Mouse (Mus musculus): ENCODE results near the gene Inhba. TPM values are rescaled to one million over a fixed set of nuclear protein-coding genes. Genes with fewer than 3 reads are reported as not detected.

The Inhba gene
- total RNA-seq, 4 experiments from 2014 or later, result 1.4 to 2.8 (median 2.3) TPM

DNA sequence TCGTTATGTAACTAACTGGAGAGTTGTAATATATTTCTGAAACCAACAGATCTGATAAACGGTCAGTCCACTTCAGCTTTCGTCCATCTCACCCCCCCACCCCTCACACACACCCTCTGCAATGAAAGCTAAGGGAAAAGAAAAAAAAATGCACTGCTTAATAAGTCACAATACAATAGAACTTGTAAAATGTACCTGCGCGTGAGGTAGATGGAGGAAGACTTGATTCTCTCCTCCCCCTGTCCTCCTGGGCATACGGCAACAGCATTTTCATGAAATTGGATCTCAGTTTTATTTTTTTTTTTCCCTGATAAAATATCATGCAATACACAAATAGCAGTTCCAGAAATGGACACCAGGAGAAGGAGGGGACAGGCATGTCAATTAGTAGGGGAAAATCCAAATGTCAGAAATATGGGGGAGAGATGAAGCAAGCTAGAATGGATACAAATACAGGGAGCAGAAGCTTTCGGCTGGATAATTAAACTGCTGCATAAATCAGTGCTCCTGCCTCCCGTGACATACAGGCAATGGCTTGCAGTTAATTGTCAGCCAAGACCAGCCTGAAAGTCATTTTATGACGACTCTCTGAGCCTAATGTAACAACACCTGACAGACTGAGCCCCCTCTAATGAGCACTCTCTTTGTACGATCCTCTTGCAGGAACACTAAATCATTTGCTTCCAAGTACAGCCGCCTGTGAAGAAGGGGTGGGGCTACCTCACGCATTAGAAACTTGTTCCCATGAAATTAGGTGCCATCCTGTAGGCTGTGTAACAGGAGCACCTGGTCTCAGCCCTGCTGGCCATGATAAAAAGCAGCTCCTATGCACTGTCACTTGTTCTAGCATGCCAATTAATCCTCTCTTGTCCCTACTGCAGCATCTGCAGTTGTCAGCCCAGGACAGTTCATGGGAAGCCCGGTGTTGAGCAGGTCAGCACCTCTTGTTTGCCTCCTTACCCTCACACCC lies 11.7 kb downstream of the Inhba start:
- no peak for DNase-seq (ENCODE audit: low spot score)

DNA sequence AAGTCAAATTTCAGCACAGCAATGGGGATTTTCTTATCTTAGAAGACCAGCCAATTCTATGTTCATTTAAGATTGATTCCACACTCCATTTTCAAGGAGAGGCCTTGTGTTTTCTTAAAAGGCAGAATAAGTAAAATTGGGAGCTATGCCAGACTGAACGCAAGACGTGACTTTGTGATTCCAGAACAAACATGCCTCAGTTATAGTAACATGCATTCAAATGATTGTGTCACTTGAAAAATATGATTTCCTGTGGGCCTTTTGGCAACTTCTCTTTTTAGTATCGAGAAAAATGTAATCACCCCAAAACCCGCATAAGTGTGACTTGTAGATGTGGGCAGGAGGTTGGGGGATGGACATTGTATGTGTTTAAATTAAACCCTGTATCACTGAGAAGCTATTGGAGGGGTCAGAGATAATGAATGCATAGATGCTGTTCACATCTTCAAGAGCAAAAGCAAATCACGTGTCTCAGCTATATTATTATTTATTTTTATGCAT lies 19.0 kb downstream of the Inhba start:
- no peak for DNase-seq (ENCODE audit: low spot score)

DNA sequence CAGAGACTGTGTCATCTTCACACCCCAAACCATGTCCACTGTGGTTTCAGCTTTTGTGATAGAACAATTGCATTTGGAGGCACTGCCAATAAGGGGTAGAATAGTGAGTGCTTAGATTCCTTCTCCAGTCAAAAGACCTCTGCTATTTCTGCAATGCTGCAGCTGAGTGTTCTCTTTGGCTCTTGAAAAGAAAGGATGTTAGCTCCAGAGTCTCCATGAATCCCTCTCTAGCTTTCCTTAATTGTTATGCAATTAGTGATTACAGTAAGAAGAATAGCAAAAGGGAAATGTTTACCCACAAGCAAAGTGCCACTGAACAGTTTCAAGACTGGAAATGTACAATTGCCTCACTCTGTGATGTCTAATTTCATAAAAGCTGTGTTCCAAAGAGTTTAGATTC lies 20.8 kb downstream of the Inhba start:
- no peak for DNase-seq (ENCODE audit: low spot score)

DNA sequence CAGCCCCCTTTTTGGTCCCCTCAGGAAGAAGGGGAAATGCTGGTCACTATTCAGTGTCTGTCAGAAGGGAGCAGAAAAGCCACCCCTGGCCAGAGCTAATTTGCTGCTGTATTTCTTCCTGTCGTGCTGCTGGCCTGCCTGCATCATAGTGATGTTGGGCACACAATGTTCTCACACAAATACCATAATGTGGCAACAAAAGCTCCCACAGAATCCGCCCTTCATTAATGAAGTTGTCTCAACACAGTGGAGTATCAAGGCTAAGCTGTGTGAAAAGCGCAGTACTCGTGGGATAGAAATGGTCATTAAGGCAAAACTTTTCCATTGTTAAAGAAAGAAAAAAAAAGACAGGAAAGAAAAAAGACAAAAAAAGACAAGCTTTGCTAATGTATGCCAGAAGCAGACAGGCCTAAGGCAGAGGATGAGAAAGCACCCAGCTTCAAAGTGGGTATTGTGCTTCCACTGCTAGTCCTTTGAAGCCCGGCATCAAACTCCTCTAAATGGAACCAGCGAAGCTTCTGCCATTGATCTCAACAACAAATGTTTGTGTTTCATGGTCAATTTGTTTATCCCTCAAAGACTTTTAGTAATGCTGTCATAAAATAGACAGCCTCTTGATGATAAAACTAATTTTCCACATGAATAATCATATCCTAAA lies 21.4 kb downstream of the Inhba start:
- no peak for DNase-seq (ENCODE audit: low spot score)

DNA sequence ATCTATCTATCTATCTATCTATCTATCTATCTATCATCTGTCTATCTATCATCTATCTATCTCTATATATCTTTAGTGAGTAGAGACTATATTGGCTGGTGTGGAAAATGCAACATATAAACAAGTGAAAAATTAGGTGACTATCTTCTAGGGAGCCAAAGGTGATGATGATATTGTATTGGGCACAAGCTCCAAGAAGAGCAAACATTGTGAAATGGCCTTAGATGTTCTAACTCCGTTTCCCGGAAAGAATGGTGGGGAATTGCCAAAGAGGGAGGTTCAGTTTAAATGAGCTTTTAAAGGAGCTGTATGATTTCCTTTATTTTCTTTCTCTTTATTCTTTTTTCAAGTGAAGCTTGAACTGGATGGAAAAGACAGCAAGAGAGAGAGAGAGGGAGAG lies 57.4 kb downstream of the Inhba start:
- no peak for DNase-seq (ENCODE audit: low spot score)

DNA sequence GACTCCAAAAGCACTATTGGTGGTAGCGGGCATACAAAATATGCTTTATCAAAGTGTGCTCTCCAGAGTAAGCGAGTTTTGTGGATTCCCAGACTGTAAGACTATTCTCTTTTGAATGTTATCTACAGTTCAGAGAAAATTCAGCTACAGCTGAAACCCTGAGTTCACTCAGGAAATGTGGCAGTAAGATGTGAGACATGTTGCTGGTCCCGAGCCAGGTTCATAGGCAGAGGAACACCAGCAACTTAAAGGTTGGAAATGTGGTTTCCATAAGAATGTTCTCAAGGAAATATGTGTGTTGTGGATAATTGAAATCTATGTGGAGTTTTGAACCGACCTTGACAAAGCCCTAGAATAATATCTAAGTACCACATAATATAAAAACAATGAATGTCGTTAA lies 65.6 kb downstream of the Inhba start:
- no peak for DNase-seq (ENCODE audit: low spot score)

DNA sequence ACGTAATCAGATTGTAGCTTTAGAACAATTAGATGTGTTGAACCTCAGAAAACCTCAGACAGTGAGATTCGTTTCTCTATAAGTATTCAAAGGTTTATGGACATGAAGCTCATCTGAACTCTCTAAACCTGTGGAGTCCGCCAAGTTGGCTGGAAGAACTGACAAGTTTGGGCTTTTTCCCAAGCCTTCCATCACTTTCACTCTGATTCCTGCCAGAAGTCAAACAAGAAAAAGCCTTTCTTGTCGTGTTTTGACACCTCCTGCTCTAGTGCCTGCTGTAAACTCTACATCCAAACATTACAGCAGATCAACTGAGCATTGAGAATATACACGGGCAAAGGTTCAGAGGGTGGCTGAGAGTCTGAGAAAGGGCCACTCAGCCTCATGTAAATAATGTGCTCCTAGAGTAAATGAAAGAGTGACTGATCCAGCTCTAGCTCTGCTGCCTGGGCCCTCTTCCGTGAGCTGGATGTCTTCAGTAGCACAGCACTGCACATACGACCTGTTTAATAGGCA lies 66.6 kb downstream of the Inhba start:
- no peak for DNase-seq (ENCODE audit: low spot score)

DNA sequence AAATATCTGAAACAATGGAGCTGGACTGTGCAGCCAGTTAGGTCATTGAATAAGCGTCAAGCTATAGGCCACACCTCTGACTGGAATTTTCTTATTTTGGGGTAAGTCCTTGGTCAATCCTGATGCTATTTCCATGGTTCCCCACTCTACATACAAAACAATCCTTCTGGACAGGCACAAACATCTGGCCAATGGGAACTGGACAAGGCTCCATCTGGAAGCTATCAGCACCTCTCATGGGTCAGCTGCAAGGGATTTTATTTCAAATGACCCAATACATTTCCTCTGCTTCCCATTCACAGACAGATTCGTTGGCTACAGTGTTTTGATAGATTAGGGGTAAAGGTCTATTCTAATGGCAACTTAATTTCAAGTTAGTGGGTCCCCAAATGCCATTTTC lies 68.6 kb downstream of the Inhba start:
- peak; percentile 16 for DNase-seq (ENCODE audit: low spot score)
